Mouse (Mus musculus): ENCODE data around the gene Papln. TPM values are rescaled to one million over a fixed set of nuclear protein-coding genes. Genes with fewer than 3 reads are reported as not detected.

Papln gene
- polyA plus RNA-seq (2014; fragmentation: Nextera tagmentation; extraction: Ambion mirVana), result 0.09 and 0.11 TPM in 2 replicates

GRCm38 (mm10) chr12:83763311-83764043 is at the start of gene Papln:
Gene Papln (plus strand): TSS chr12:83763634.
- peaks cover 14% of the 10 kb centered on the region for H3K4me1 ChIP-seq (ENCODE audit: control insufficient read depth, insufficient read depth, low read length)
- H3K9ac ChIP-seq (ENCODE audit: low read length), result peak within 1 kb of the TSS; percentile 43
- no peaks in the 10 kb centered on the region for H3K27me3 ChIP-seq (replicated peaks; ENCODE audit: control insufficient read depth, insufficient read depth, low read length)
- H3K9me3 ChIP-seq (replicated peaks; ENCODE audit: control insufficient read depth, low read length), result no peaks in the 10 kb centered on the region
- H3K27ac ChIP-seq (ENCODE audit: low read depth, low read length), result no peak within 1 kb of the TSS
- H3K36me3 ChIP-seq (ENCODE audit: control insufficient read depth, insufficient read depth, low read length), result no peaks in the 10 kb centered on the region
- ATAC-seq (peak; percentile 69), DNase-seq (ENCODE audit: low spot score) (peak; percentile 66)
- peak within 1 kb of the TSS; percentile 61 for H3K4me2 ChIP-seq (ENCODE audit: low read length)
- peak within 1 kb of the TSS; percentile 19 for H3K4me3 ChIP-seq (ENCODE audit: low read depth, low read length)
- WGBS, result 13% methylated on average over 27 of the region's 31 CpGs

GRCm38 (mm10) chr12:83713749-83714148 is 49.7 kb upstream of the Papln start:
- Histone ChIP-seq H3K4me2 (ENCODE audit: low read length) (no peak overlapping the region), H3K4me1 (ENCODE audit: control insufficient read depth, insufficient read depth, low read length) (no peaks in the 10 kb centered on the region), H3K9ac (ENCODE audit: low read length) (no peak overlapping the region), H3K4me3 (ENCODE audit: low read depth, low read length) (no peak overlapping the region), H3K9me3 (replicated peaks; ENCODE audit: control insufficient read depth, low read length) (no peaks in the 10 kb centered on the region), H3K27me3 (replicated peaks; ENCODE audit: control insufficient read depth, insufficient read depth, low read length) (no peaks in the 10 kb centered on the region), H3K36me3 (ENCODE audit: control insufficient read depth, insufficient read depth, low read length) (peaks cover 66% of the 10 kb centered on the region), H3K27ac (ENCODE audit: low read depth, low read length) (no peak overlapping the region)
- WGBS, result 44% methylated on average over 2 of the region's 2 CpGs
- DNase-seq (ENCODE audit: low spot score), result peak; percentile 84
- ATAC-seq, result no peak

- Histone ChIP-seq H3K27me3 (replicated peaks; ENCODE audit: control insufficient read depth, insufficient read depth, low read length) (no peaks in the 10 kb centered on the region), H3K36me3 (ENCODE audit: control insufficient read depth, insufficient read depth, low read length) (peaks cover 75% of the 10 kb centered on the region), H3K4me2 (ENCODE audit: low read length) (no peak overlapping the region), H3K4me3 (ENCODE audit: low read depth, low read length) (no peak overlapping the region), H3K4me1 (ENCODE audit: control insufficient read depth, insufficient read depth, low read length) (no peaks in the 10 kb centered on the region), H3K9ac (ENCODE audit: low read length) (no peak overlapping the region), H3K9me3 (replicated peaks; ENCODE audit: control insufficient read depth, low read length) (no peaks in the 10 kb centered on the region), H3K27ac (ENCODE audit: low read depth, low read length) (no peak overlapping the region)
- ATAC-seq (no peak), DNase-seq (ENCODE audit: low spot score) (no peak)
- WGBS, result 87% methylated on average over 15 of the region's 15 CpGs
Measured at GRCm38 (mm10) chr12:83716416-83717184, 46.8 kb upstream of the Papln start.

GRCm38 (mm10) chr12:83719431-83719830 is 44.0 kb upstream of the Papln start:
- Histone ChIP-seq H3K4me1 (ENCODE audit: control insufficient read depth, insufficient read depth, low read length) (no peaks in the 10 kb centered on the region), H3K4me3 (ENCODE audit: low read depth, low read length) (no peak overlapping the region), H3K9ac (ENCODE audit: low read length) (no peak overlapping the region), H3K27me3 (replicated peaks; ENCODE audit: control insufficient read depth, insufficient read depth, low read length) (no peaks in the 10 kb centered on the region), H3K27ac (ENCODE audit: low read depth, low read length) (no peak overlapping the region), H3K36me3 (ENCODE audit: control insufficient read depth, insufficient read depth, low read length) (peaks cover 76% of the 10 kb centered on the region), H3K4me2 (ENCODE audit: low read length) (no peak overlapping the region), H3K9me3 (replicated peaks; ENCODE audit: control insufficient read depth, low read length) (no peaks in the 10 kb centered on the region)
- no peak for DNase-seq (ENCODE audit: low spot score)
- no peak for ATAC-seq
- 96% methylated on average over 1 of the region's 1 CpGs for WGBS

GRCm38 (mm10) chr12:83721281-83721680 is 42.2 kb upstream of the Papln start:
- H3K4me2 ChIP-seq (ENCODE audit: low read length), result no peak overlapping the region
- no peak overlapping the region for H3K27ac ChIP-seq (ENCODE audit: low read depth, low read length)
- no peak overlapping the region for H3K9ac ChIP-seq (ENCODE audit: low read length)
- peaks cover 76% of the 10 kb centered on the region for H3K36me3 ChIP-seq (ENCODE audit: control insufficient read depth, insufficient read depth, low read length)
- DNase-seq (ENCODE audit: low spot score) (no peak), ATAC-seq (no peak)
- H3K4me3 ChIP-seq (ENCODE audit: low read depth, low read length), result no peak overlapping the region
- 91% methylated on average over 6 of the region's 6 CpGs for WGBS
- H3K9me3 ChIP-seq (replicated peaks; ENCODE audit: control insufficient read depth, low read length), result no peaks in the 10 kb centered on the region
- no peaks in the 10 kb centered on the region for H3K27me3 ChIP-seq (replicated peaks; ENCODE audit: control insufficient read depth, insufficient read depth, low read length)
- no peaks in the 10 kb centered on the region for H3K4me1 ChIP-seq (ENCODE audit: control insufficient read depth, insufficient read depth, low read length)

GRCm38 (mm10) chr12:83723037-83723436 is 40.4 kb upstream of the Papln start:
- ATAC-seq (no peak), DNase-seq (ENCODE audit: low spot score) (no peak)
- H3K4me2 ChIP-seq (ENCODE audit: low read length), result no peak overlapping the region
- peaks cover 76% of the 10 kb centered on the region for H3K36me3 ChIP-seq (ENCODE audit: control insufficient read depth, insufficient read depth, low read length)
- no peaks in the 10 kb centered on the region for H3K27me3 ChIP-seq (replicated peaks; ENCODE audit: control insufficient read depth, insufficient read depth, low read length)
- no peak overlapping the region for H3K27ac ChIP-seq (ENCODE audit: low read depth, low read length)
- no peaks in the 10 kb centered on the region for H3K9me3 ChIP-seq (replicated peaks; ENCODE audit: control insufficient read depth, low read length)
- 86% methylated on average over 3 of the region's 3 CpGs for WGBS
- no peak overlapping the region for H3K9ac ChIP-seq (ENCODE audit: low read length)
- no peak overlapping the region for H3K4me3 ChIP-seq (ENCODE audit: low read depth, low read length)
- H3K4me1 ChIP-seq (ENCODE audit: control insufficient read depth, insufficient read depth, low read length), result no peaks in the 10 kb centered on the region

- DNase-seq (ENCODE audit: low spot score) (no peak), ATAC-seq (no peak)
- WGBS, result 92% methylated on average over 12 of the region's 12 CpGs
- H3K27ac ChIP-seq (ENCODE audit: low read depth, low read length), result no peak overlapping the region
- no peaks in the 10 kb centered on the region for H3K4me1 ChIP-seq (ENCODE audit: control insufficient read depth, insufficient read depth, low read length)
- H3K36me3 ChIP-seq (ENCODE audit: control insufficient read depth, insufficient read depth, low read length), result peaks cover 90% of the 10 kb centered on the region
- no peaks in the 10 kb centered on the region for H3K27me3 ChIP-seq (replicated peaks; ENCODE audit: control insufficient read depth, insufficient read depth, low read length)
- no peaks in the 10 kb centered on the region for H3K9me3 ChIP-seq (replicated peaks; ENCODE audit: control insufficient read depth, low read length)
- H3K4me3 ChIP-seq (ENCODE audit: low read depth, low read length), result no peak overlapping the region
- H3K4me2 ChIP-seq (ENCODE audit: low read length), result no peak overlapping the region
- H3K9ac ChIP-seq (ENCODE audit: low read length), result no peak overlapping the region
Measured at GRCm38 (mm10) chr12:83726510-83727308, 36.7 kb upstream of the Papln start.

- no peak overlapping the region for H3K27ac ChIP-seq (ENCODE audit: low read depth, low read length)
- no peaks in the 10 kb centered on the region for H3K4me1 ChIP-seq (ENCODE audit: control insufficient read depth, insufficient read depth, low read length)
- no peak overlapping the region for H3K4me2 ChIP-seq (ENCODE audit: low read length)
- WGBS, result 93% methylated on average over 5 of the region's 5 CpGs
- H3K9me3 ChIP-seq (replicated peaks; ENCODE audit: control insufficient read depth, low read length), result no peaks in the 10 kb centered on the region
- peaks cover 94% of the 10 kb centered on the region for H3K36me3 ChIP-seq (ENCODE audit: control insufficient read depth, insufficient read depth, low read length)
- DNase-seq (ENCODE audit: low spot score) (no peak), ATAC-seq (no peak)
- no peak overlapping the region for H3K9ac ChIP-seq (ENCODE audit: low read length)
- no peaks in the 10 kb centered on the region for H3K27me3 ChIP-seq (replicated peaks; ENCODE audit: control insufficient read depth, insufficient read depth, low read length)
- H3K4me3 ChIP-seq (ENCODE audit: low read depth, low read length), result no peak overlapping the region
Measured at GRCm38 (mm10) chr12:83732225-83732624, 31.2 kb upstream of the Papln start.
